Mouse (Mus musculus): ENCODE data around the gene Rapgef3.

GRCm38 (mm10) chr15:97760006-97760405 is 7.8 kb downstream of the Rapgef3 start:
- no peak for TF ChIP-seq CTCF (IDR thresholded peaks at IDR 0.05; ENCODE audit: low read depth, low read length)
- TF ChIP-seq POLR2A (IDR thresholded peaks at IDR 0.05; ENCODE audit: insufficient read depth, low read length): no peak
